Mouse (Mus musculus) cerebellum, adult 8-10 months (tissue): ENCODE measurements around the gene Fcho1.

Experiments used
- DNase-seq: peaks from one replicate; pipeline ENCODE4 v3.0.0; 2022

Fcho1 gene

GRCm38 (mm10) chr8:71681369-71681915 lies 44.1 kb downstream of the Fcho1 start:
- no peak for DNase-seq

GRCm38 (mm10) chr8:71680471-71680870 lies 45.0 kb downstream of the Fcho1 start:
- no peak for DNase-seq

- peak; percentile 54 for DNase-seq
Measured at GRCm38 (mm10) chr8:71679550-71680168, 45.9 kb downstream of the Fcho1 start.

- DNase-seq: peak; percentile 29
Measured at GRCm38 (mm10) chr8:71679116-71679515, 46.4 kb downstream of the Fcho1 start.

GRCm38 (mm10) chr8:71678216-71678615 lies 47.3 kb downstream of the Fcho1 start:
- DNase-seq: no peak

GRCm38 (mm10) chr8:71677555-71677954 lies 48.0 kb downstream of the Fcho1 start:
- peak; percentile 17 for DNase-seq

GRCm38 (mm10) chr8:71676803-71677202 lies 48.7 kb downstream of the Fcho1 start:
- DNase-seq: peak; percentile 32

- DNase-seq: peak; percentile 72
Measured at GRCm38 (mm10) chr8:71676020-71676741, 49.3 kb downstream of the Fcho1 start, which contains the start of gene Jak3. Jak3 (plus strand) TSS chr8:71676296.

GRCm38 (mm10) chr8:71675456-71676019 lies 50.0 kb downstream of the Fcho1 start:
- DNase-seq: no peak

GRCm38 (mm10) chr8:71674071-71674470 lies 51.4 kb downstream of the Fcho1 start:
- no peak for DNase-seq

GRCm38 (mm10) chr8:71672168-71672735 lies 53.3 kb downstream of the Fcho1 start:
- no peak for DNase-seq

GRCm38 (mm10) chr8:71671549-71671965 lies 54.0 kb downstream of the Fcho1 start, which contains the start of gene Unc13a:
Unc13a (minus strand) TSS chr8:71671757.
- DNase-seq: peak; percentile 93

- peak; percentile 79 for DNase-seq
Measured at GRCm38 (mm10) chr8:71670621-71671548, 54.6 kb downstream of the Fcho1 start.

- DNase-seq: no peak
Measured at GRCm38 (mm10) chr8:71670198-71670597, 55.3 kb downstream of the Fcho1 start.

GRCm38 (mm10) chr8:71668220-71668975 lies 57.1 kb downstream of the Fcho1 start:
- DNase-seq: peak; percentile 46

GRCm38 (mm10) chr8:71667256-71667655 lies 58.3 kb downstream of the Fcho1 start:
- no peak for DNase-seq

GRCm38 (mm10) chr8:71666855-71667254 lies 58.7 kb downstream of the Fcho1 start:
- DNase-seq: no peak

- DNase-seq: no peak
Measured at GRCm38 (mm10) chr8:71665331-71666130, 60.0 kb downstream of the Fcho1 start.

GRCm38 (mm10) chr8:71660325-71661120 lies 65.0 kb downstream of the Fcho1 start:
- DNase-seq: peak; percentile 87

GRCm38 (mm10) chr8:71659751-71660150 lies 65.8 kb downstream of the Fcho1 start:
- DNase-seq: peak; percentile 57
